Mouse (Mus musculus) limb, embryonic 10.5 days (tissue): Measurements from ENCODE around the gene Olig2. TPM values are rescaled to one million over a fixed set of nuclear protein-coding genes. Genes with fewer than 3 reads are reported as not detected.

Experiments
- DNase-seq: peaks from one replicate; pipeline ENCODE4 v3.0.0-alpha.2; 2017; ENCODE audit warnings: low spot score
- H3K27ac ChIP-seq: fragments of 300-500 bp; sonication (generic); 2 replicates; pipeline ENCODE4 v1.5.1; 2016; ENCODE audit warnings: mild to moderate bottlenecking
- H3K27me3 ChIP-seq: fragments of 300-500 bp; sonication (generic); 2 replicates; pipeline ENCODE4 v1.6.1; 2016; ENCODE audit warnings: low read depth, mild to moderate bottlenecking; ENCODE audit not compliant: poor library complexity, severe bottlenecking
- H3K36me3 ChIP-seq: fragments of 300-500 bp; sonication (generic); 2 replicates; pipeline ENCODE4 v1.6.1; 2016; ENCODE audit warnings: mild to moderate bottlenecking, moderate library complexity
- H3K4me1 ChIP-seq: fragments of 300-500 bp; sonication (generic); 2 replicates; pipeline ENCODE4 v1.6.1; 2016
- H3K4me3 ChIP-seq: fragments of 300-500 bp; sonication (generic); 2 replicates; pipeline ENCODE4 v1.5.1; 2016; ENCODE audit warnings: mild to moderate bottlenecking, moderate library complexity
- H3K9me3 ChIP-seq: fragments of 300-500 bp; sonication (generic); replicated peaks from 2 replicates; pipeline ENCODE4 v1.6.1; 2016; ENCODE audit warnings: mild to moderate bottlenecking
- WGBS: fragments of 180-500 bp; shearing (Covaris S2); methylation state at CpG from one replicate; pipeline ENCODE4 v1.1.7; 2016; 5-methylcytosine and 5-hydroxymethylcytosine counted together
- polyA plus RNA-seq: library from polyadenylated mRNA; unstranded; fragments of >200 nt; fragmentation: Nextera tagmentation; extraction: Ambion mirVana; gene quantifications from 2 replicates; pipeline ENCODE4 v1.2.1, GENCODE M21; 2016

The Olig2 gene
- polyA plus RNA-seq: 0.08 TPM in 1 of 2 replicates, not detected in the other

GRCm38 (mm10) chr16:91225233-91226037, at the start of gene Olig2:
TSS of gene Olig2 (plus strand) at chr16:91225457.
- H3K27me3 ChIP-seq: peaks cover 100% of the 10 kb centered on the region
- no peak within 1 kb of the TSS for H3K27ac ChIP-seq
- peaks cover 59% of the 10 kb centered on the region for H3K4me1 ChIP-seq
- H3K36me3 ChIP-seq: no peaks in the 10 kb centered on the region
- H3K4me3 ChIP-seq: peak within 1 kb of the TSS; percentile 41
- no peaks in the 10 kb centered on the region for H3K9me3 ChIP-seq
- no peak for DNase-seq
- under 1% methylated on average over 53 of the region's 53 CpGs for WGBS

DNA sequence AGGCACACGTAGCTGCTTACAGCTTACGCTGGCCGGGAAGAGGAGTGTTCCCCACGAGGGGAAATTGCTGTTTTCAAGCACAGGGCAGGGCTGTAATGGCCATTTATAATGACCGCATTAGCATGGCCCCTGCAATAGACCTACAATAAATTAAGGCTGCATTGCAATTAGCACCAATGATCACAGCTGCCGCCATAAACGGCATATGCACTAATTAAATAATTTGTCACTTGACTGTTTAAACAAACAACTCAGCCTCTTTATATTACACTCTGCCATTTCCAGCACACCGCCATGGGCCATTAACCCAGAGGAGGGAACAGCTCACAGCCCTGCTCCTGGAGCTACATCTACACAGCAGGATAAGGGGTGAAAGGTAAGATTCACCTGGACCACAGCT, 49.4 kb upstream of the Olig2 start:
- Histone ChIP-seq H3K27ac (no peak overlapping the region), H3K4me1 (peaks cover 34% of the 10 kb centered on the region), H3K27me3 (peaks cover 83% of the 10 kb centered on the region), H3K4me3 (no peak overlapping the region), H3K36me3 (no peaks in the 10 kb centered on the region), H3K9me3 (no peaks in the 10 kb centered on the region)
- DNase-seq: no peak
- 32% methylated on average over 8 of the region's 8 CpGs for WGBS

- Histone ChIP-seq H3K4me3 (no peak overlapping the region), H3K27me3 (peaks cover 69% of the 10 kb centered on the region), H3K4me1 (peaks cover 32% of the 10 kb centered on the region), H3K9me3 (no peaks in the 10 kb centered on the region), H3K27ac (no peak overlapping the region), H3K36me3 (no peaks in the 10 kb centered on the region)
- 28% methylated on average over 8 of the region's 8 CpGs for WGBS
- DNase-seq: no peak
Observed at GRCm38 (mm10) chr16:91187046-91187445, 38.2 kb upstream of the Olig2 start.

- H3K27ac ChIP-seq: no peak overlapping the region
- peaks cover 39% of the 10 kb centered on the region for H3K4me1 ChIP-seq
- H3K4me3 ChIP-seq: no peak overlapping the region
- no peak for DNase-seq
- 58% methylated on average over 10 of the region's 10 CpGs for whole genome bisulfite sequencing
- H3K27me3 ChIP-seq: peaks cover 74% of the 10 kb centered on the region
- no peaks in the 10 kb centered on the region for H3K36me3 ChIP-seq
- H3K9me3 ChIP-seq: no peaks in the 10 kb centered on the region
Observed at GRCm38 (mm10) chr16:91187662-91188061, 37.6 kb upstream of the Olig2 start.

DNA sequence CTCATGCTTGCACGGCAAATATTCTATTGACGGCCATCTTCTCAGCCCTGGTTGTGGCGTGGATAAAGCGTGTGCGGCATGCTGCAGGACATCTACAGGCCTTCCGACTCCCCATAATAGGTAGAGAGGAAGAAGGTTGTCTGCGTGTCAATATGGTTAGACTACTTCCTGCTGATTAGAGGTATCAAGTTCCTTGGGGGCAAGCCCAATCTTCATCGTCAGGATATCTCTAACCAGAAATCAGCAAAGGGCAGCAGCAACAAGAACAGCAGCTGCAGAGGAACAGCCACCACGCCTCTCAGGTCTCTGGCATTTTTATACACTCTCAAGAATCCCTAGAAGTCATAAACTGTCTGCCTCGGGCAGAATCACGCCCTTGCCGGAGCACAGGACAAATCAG, 37.0 kb upstream of the Olig2 start:
- no peaks in the 10 kb centered on the region for H3K9me3 ChIP-seq
- no peak overlapping the region for H3K27ac ChIP-seq
- 70% methylated on average over 12 of the region's 12 CpGs for WGBS
- H3K4me3 ChIP-seq: no peak overlapping the region
- peaks cover 45% of the 10 kb centered on the region for H3K4me1 ChIP-seq
- peaks cover 72% of the 10 kb centered on the region for H3K27me3 ChIP-seq
- no peak for DNase-seq
- no peaks in the 10 kb centered on the region for H3K36me3 ChIP-seq

- WGBS: 85% methylated on average over 6 of the region's 6 CpGs
- peaks cover 48% of the 10 kb centered on the region for H3K4me1 ChIP-seq
- no peaks in the 10 kb centered on the region for H3K36me3 ChIP-seq
- no peak for DNase-seq
- H3K4me3 ChIP-seq: no peak overlapping the region
- no peak overlapping the region for H3K27ac ChIP-seq
- no peaks in the 10 kb centered on the region for H3K9me3 ChIP-seq
- H3K27me3 ChIP-seq: peaks cover 66% of the 10 kb centered on the region
Observed at GRCm38 (mm10) chr16:91191233-91191632, 34.0 kb upstream of the Olig2 start.

DNA sequence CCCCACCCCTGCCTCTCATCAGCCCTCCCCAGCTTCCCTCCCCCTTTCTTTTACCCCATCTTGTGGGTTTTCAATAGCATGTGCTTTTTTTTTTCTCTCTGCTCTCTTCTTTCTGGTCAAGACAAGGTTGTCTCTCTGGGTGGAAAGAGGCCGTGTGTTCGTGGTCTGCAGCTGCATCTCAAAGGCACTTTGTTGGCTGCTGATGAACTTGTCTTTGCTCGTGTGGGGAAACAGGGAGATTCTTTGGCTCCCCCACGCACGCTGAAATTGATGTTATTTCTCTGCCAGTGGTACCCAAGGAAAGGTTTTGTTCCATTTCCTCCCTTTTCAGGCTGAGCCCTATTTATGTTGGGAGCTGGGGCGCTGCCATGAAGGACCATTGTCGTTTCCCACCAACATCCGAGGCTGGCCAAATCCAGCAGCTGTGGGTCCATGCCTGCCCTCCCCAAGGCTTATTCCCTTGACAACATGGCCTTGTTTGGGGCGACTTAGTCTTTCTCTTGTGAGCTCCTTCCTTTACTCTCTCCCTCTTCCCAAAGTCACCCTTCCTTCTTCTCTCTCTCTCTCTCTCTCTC, 33.5 kb upstream of the Olig2 start:
- Histone ChIP-seq H3K27me3 (peaks cover 65% of the 10 kb centered on the region), H3K27ac (no peak overlapping the region), H3K9me3 (no peaks in the 10 kb centered on the region), H3K4me3 (no peak overlapping the region), H3K36me3 (no peaks in the 10 kb centered on the region), H3K4me1 (peaks cover 44% of the 10 kb centered on the region)
- 85% methylated on average over 9 of the region's 9 CpGs for WGBS
- no peak for DNase-seq

DNA sequence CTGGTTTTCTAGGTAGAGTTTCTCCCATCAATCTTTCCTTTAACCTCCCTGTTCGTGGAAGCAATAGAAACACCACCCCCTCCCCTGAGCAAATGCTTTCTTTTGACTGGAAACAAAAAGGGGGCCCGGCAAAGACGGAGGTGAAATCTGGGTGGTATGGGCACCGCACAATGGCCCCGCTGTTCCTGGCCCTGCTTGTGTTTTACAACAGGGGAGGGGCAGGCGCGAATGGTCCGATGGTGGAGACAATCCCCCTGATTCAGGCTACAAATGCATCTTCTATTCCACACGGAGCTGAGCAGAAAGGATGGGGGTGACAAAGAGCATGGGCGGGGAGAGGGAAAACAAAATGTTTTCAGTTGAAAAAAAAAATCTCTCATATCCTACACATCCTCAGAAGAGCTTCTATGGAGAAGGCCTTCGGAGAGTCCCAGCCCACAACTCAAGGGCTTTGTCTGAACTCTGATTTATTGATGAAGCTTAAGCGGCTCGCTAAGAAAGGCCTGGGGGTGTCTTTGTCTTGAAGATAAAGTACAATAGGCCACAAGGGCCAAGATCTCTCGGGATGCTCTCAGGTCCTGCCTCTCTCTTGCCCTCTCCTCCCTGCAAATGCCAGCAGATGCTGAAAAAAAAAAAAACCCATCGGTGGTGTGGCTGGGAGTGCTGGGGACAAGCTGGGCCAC, 32.4 kb upstream of the Olig2 start:
- no peak for DNase-seq
- H3K27me3 ChIP-seq: peaks cover 65% of the 10 kb centered on the region

DNA sequence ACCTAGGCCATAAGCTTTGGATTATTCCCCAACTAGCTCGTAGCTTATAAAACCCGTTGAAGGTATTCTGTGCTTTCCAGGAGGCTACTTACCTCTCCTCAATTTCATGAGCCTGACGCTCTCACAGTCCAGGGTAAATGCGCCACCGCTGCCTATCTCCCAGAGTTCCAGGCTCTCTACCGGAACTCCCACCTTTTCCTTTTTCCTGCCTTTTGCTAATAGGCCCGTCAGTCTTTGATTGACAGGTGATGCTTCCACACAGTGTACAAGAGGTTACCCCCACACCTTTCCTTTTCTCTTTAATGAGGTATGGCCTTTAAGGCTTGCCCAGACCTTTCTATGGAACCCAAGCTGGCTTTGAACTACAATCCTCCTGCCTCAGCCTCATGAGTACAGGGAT, 25.4 kb upstream of the Olig2 start:
- Histone ChIP-seq H3K27me3 (0 out of 2 replicates have a peak, but pooled peaks cover 3% of the 10 kb centered on the region), H3K36me3 (no peaks in the 10 kb centered on the region), H3K4me3 (no peak overlapping the region), H3K27ac (no peak overlapping the region), H3K9me3 (no peaks in the 10 kb centered on the region), H3K4me1 (no peaks in the 10 kb centered on the region)
- no peak for DNase-seq
- 93% methylated on average over 7 of the region's 7 CpGs for WGBS

More for the DNA sequence above, 32.4 kb upstream of the Olig2 start:
- H3K4me1 ChIP-seq: peaks cover 33% of the 10 kb centered on the region
- H3K4me3 ChIP-seq: no peak overlapping the region
- H3K36me3 ChIP-seq: no peaks in the 10 kb centered on the region
- no peaks in the 10 kb centered on the region for H3K9me3 ChIP-seq
- WGBS: 39% methylated on average over 15 of the region's 15 CpGs
- 0 out of 2 replicates have a peak overlapping the region, but pooled peaks have one; percentile 34 for H3K27ac ChIP-seq

GRCm38 (mm10) chr16:91202989-91203388, 22.3 kb upstream of the Olig2 start:
- no peak overlapping the region for H3K4me3 ChIP-seq
- peaks cover 9% of the 10 kb centered on the region; the same call in 1 of the 2 replicates for H3K27me3 ChIP-seq
- no peaks in the 10 kb centered on the region for H3K9me3 ChIP-seq
- no peak for DNase-seq
- 84% methylated on average over 3 of the region's 3 CpGs for WGBS
- no peak overlapping the region for H3K27ac ChIP-seq
- no peaks in the 10 kb centered on the region for H3K36me3 ChIP-seq
- H3K4me1 ChIP-seq: no peaks in the 10 kb centered on the region

GRCm38 (mm10) chr16:91206371-91206770, 18.9 kb upstream of the Olig2 start:
- no peak for DNase-seq
- WGBS: 71% methylated on average over 1 of the region's 1 CpGs
- H3K27me3 ChIP-seq: peaks cover 22% of the 10 kb centered on the region
- H3K9me3 ChIP-seq: no peaks in the 10 kb centered on the region
- H3K36me3 ChIP-seq: no peaks in the 10 kb centered on the region
- no peak overlapping the region for H3K27ac ChIP-seq
- H3K4me3 ChIP-seq: no peak overlapping the region
- peaks cover 7% of the 10 kb centered on the region for H3K4me1 ChIP-seq

DNA sequence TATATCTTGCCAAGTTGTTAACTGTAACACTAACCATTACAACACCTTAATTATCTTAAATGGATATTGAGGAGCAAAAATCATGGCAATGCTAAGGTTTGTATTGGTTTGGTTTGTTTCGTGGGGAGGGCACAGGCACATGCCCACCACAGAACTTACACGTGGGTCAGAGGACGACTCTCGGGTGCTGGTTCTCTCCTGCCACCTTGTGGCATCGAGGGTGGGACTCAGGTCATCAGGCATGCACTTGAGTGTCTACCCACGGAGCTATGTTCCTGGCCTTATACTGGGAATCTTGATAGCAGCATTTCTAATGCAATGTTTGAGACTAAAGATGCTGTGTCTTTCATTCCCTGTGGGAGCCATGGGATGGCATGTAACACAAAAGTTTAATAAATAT, 8.2 kb upstream of the Olig2 start:
- 45% methylated on average over 6 of the region's 6 CpGs for WGBS

DNA sequence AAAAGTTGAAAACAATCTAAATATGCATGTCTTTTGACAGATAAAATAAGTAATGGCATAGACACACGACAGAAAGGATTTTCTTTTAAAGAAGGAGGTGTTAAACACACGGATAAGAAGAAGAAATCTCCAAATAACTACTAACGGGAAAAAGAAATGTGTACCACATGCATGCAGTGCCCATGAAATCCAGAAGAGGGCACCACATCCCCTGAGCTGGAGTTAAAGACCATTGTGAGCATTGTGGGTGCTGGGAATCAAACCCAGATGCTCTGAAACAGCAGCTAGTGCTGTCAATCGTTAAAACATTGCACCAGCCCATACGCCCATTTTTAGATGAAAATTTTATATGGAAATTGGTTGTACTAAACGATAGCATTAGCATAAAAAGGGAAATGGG, 7.3 kb upstream of the Olig2 start:
- peaks cover 19% of the 10 kb centered on the region for H3K4me1 ChIP-seq
- H3K36me3 ChIP-seq: no peaks in the 10 kb centered on the region
- H3K27me3 ChIP-seq: peaks cover 100% of the 10 kb centered on the region
- WGBS: 76% methylated on average over 6 of the region's 6 CpGs
- no peak overlapping the region for H3K4me3 ChIP-seq
- H3K9me3 ChIP-seq: no peaks in the 10 kb centered on the region
- H3K27ac ChIP-seq: no peak overlapping the region
- no peak for DNase-seq

More for the DNA sequence above, 8.2 kb upstream of the Olig2 start:
- H3K36me3 ChIP-seq: no peaks in the 10 kb centered on the region
- H3K27ac ChIP-seq: no peak overlapping the region
- no peaks in the 10 kb centered on the region for H3K9me3 ChIP-seq
- peaks cover 10% of the 10 kb centered on the region for H3K4me1 ChIP-seq
- peaks cover 100% of the 10 kb centered on the region for H3K27me3 ChIP-seq
- DNase-seq: no peak
- H3K4me3 ChIP-seq: no peak overlapping the region
